Mouse (Mus musculus): ENCODE measurements at regions not wholly inside any gene's neighbourhood (a gene's known extent, or its start where the extent isn't known, plus 50 kb on each side); places are given as distances from the start of the nearest gene placed in this dataset.
"Not testable (repeated sequence)": the region's sequence is repeated elsewhere in the genome, so short reads cannot be mapped to it uniquely, and the experiment has no call there.

- Histone ChIP-seq H3K36me3 (ENCODE audit: control insufficient read depth, insufficient read depth, low read length) (no peaks in the 10 kb centered on the region), H3K27me3 (replicated peaks; ENCODE audit: control insufficient read depth, insufficient read depth, low read length) (no peaks in the 10 kb centered on the region), H3K9me3 (ENCODE audit: control insufficient read depth, low read length) (no peaks in the 10 kb centered on the region), H3K4me2 (ENCODE audit: low read length) (no peak overlapping the region), H3K4me1 (replicated peaks; ENCODE audit: control insufficient read depth, insufficient read depth, low read length) (no peaks in the 10 kb centered on the region), H3K9ac (ENCODE audit: low read length) (no peak overlapping the region), H3K27ac (ENCODE audit: low read depth) (no peak overlapping the region), H3K4me3 (ENCODE audit: low read depth, low read length) (no peak overlapping the region)
- DNase-seq (ENCODE audit: low spot score) (no peak), ATAC-seq (replicated peaks; ENCODE audit: low FRiP score, low TSS enrichment, low read depth) (no peak)
- WGBS: 78% methylated on average over 11 of the region's 11 CpGs
These were observed 364.2 kb upstream of the Fign start for GRCm38 (mm10) chr2:64462041-64462440.

DNA sequence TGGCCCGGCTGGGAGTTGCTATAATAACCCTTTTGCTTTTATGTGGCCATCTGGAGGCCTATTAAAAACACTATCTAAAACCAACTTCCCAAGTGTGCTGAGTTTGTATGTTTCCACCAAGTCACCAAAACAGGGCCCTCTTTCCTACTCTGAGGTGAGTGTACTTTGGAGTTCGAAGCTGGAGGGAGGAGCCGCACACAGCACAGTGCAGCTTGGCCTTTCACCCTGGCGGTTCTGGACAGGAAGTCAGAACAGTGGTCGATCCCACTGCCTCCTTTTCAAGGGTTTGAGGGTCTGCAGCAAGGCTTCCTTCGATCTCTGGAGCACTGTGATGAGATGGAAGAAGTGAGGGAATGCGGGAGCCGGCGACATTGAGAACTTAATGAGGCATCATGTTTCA lies 363.8 kb upstream of the Fign start:
- DNase-seq (ENCODE audit: low spot score): no peak
- Histone ChIP-seq H3K9ac (ENCODE audit: low read length) (no peak overlapping the region), H3K4me1 (replicated peaks; ENCODE audit: control insufficient read depth, insufficient read depth, low read length) (no peaks in the 10 kb centered on the region), H3K36me3 (ENCODE audit: control insufficient read depth, insufficient read depth, low read length) (no peaks in the 10 kb centered on the region), H3K27me3 (replicated peaks; ENCODE audit: control insufficient read depth, insufficient read depth, low read length) (no peaks in the 10 kb centered on the region), H3K4me2 (ENCODE audit: low read length) (no peak overlapping the region), H3K9me3 (ENCODE audit: control insufficient read depth, low read length) (no peaks in the 10 kb centered on the region), H3K4me3 (ENCODE audit: low read depth, low read length) (no peak overlapping the region), H3K27ac (ENCODE audit: low read depth) (no peak overlapping the region)
- WGBS: 77% methylated on average over 9 of the region's 9 CpGs
- ATAC-seq (replicated peaks; ENCODE audit: low FRiP score, low TSS enrichment, low read depth): no peak

DNA sequence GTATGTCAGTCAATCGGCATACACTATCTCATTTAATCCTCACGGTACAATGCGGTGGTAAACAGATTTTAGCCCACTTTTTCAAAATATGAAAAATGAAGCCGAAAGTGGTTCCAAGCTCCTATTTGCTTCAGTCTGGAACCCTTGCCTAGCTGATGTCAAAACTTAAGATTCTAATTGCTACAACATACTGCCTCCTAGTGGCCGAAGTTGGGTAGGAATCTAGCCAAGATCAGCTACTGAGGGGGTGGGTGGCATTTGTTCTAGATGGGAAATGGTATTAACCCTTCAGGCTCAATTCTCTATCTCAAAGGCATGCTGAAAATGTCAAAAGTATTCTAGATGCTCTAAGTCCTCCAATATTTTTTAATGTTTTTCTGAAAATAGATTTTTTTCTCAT lies 360.3 kb upstream of the Fign start:
- 64% methylated on average over 5 of the region's 5 CpGs for WGBS

GRCm38 (mm10) chr2:64452690-64453089 lies 354.9 kb upstream of the Fign start:
- WGBS: 73% methylated on average over 6 of the region's 6 CpGs
- no peak for DNase-seq (ENCODE audit: low spot score)
- H3K4me3 ChIP-seq (ENCODE audit: low read depth, low read length): no peak overlapping the region
- no peak overlapping the region for H3K27ac ChIP-seq (ENCODE audit: low read depth)
- no peaks in the 10 kb centered on the region for H3K4me1 ChIP-seq (replicated peaks; ENCODE audit: control insufficient read depth, insufficient read depth, low read length)
- H3K36me3 ChIP-seq (ENCODE audit: control insufficient read depth, insufficient read depth, low read length): no peaks in the 10 kb centered on the region
- H3K9me3 ChIP-seq (ENCODE audit: control insufficient read depth, low read length): no peaks in the 10 kb centered on the region
- ATAC-seq (replicated peaks; ENCODE audit: low FRiP score, low TSS enrichment, low read depth): no peak
- no peak overlapping the region for H3K9ac ChIP-seq (ENCODE audit: low read length)
- H3K4me2 ChIP-seq (ENCODE audit: low read length): no peak overlapping the region
- H3K27me3 ChIP-seq (replicated peaks; ENCODE audit: control insufficient read depth, insufficient read depth, low read length): no peaks in the 10 kb centered on the region

More for the DNA sequence above, 360.3 kb upstream of the Fign start:
- Histone ChIP-seq H3K27ac (ENCODE audit: low read depth) (no peak overlapping the region), H3K9me3 (ENCODE audit: control insufficient read depth, low read length) (no peaks in the 10 kb centered on the region), H3K9ac (ENCODE audit: low read length) (no peak overlapping the region), H3K27me3 (replicated peaks; ENCODE audit: control insufficient read depth, insufficient read depth, low read length) (no peaks in the 10 kb centered on the region), H3K4me3 (ENCODE audit: low read depth, low read length) (no peak overlapping the region), H3K36me3 (ENCODE audit: control insufficient read depth, insufficient read depth, low read length) (no peaks in the 10 kb centered on the region), H3K4me1 (replicated peaks; ENCODE audit: control insufficient read depth, insufficient read depth, low read length) (no peaks in the 10 kb centered on the region), H3K4me2 (ENCODE audit: low read length) (no peak overlapping the region)
- DNase-seq (ENCODE audit: low spot score) (no peak), ATAC-seq (replicated peaks; ENCODE audit: low FRiP score, low TSS enrichment, low read depth) (no peak)

GRCm38 (mm10) chr2:64451614-64452317 lies 353.9 kb upstream of the Fign start:
- ATAC-seq (replicated peaks; ENCODE audit: low FRiP score, low TSS enrichment, low read depth) (no peak), DNase-seq (ENCODE audit: low spot score) (no peak)
- H3K36me3 ChIP-seq (ENCODE audit: control insufficient read depth, insufficient read depth, low read length): no peaks in the 10 kb centered on the region
- H3K4me1 ChIP-seq (replicated peaks; ENCODE audit: control insufficient read depth, insufficient read depth, low read length): no peaks in the 10 kb centered on the region
- no peak overlapping the region for H3K9ac ChIP-seq (ENCODE audit: low read length)
- no peak overlapping the region for H3K27ac ChIP-seq (ENCODE audit: low read depth)
- H3K4me3 ChIP-seq (ENCODE audit: low read depth, low read length): no peak overlapping the region
- 68% methylated on average over 12 of the region's 12 CpGs for WGBS
- no peaks in the 10 kb centered on the region for H3K27me3 ChIP-seq (replicated peaks; ENCODE audit: control insufficient read depth, insufficient read depth, low read length)
- H3K9me3 ChIP-seq (ENCODE audit: control insufficient read depth, low read length): no peaks in the 10 kb centered on the region
- no peak overlapping the region for H3K4me2 ChIP-seq (ENCODE audit: low read length)

DNA sequence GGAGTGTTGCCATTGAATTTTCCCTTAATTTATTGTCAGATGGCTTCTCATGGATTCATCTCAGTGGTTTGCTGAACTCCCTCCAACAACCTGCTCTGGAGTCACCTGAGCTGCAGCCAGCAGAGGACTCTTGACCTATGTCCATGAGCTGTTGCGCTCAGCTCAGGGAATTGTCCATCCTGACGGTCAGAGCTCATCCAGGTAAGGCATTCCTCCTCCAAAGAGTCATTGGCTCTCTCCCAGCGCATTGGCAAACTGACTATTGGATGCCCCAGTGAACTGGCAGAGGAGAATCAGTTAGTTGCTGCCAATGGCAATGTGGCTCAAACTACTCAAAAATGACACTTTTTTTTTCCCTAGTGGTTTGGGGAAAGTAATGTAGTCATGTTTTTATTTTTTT lies 345.3 kb upstream of the Fign start:
- no peak overlapping the region for H3K4me3 ChIP-seq (ENCODE audit: low read depth, low read length)
- no peak overlapping the region for H3K4me2 ChIP-seq (ENCODE audit: low read length)
- no peaks in the 10 kb centered on the region for H3K36me3 ChIP-seq (ENCODE audit: control insufficient read depth, insufficient read depth, low read length)
- DNase-seq (ENCODE audit: low spot score): no peak
- no peak overlapping the region for H3K27ac ChIP-seq (ENCODE audit: low read depth)
- WGBS: 86% methylated on average over 3 of the region's 3 CpGs
- no peaks in the 10 kb centered on the region for H3K27me3 ChIP-seq (replicated peaks; ENCODE audit: control insufficient read depth, insufficient read depth, low read length)
- no peak overlapping the region for H3K9ac ChIP-seq (ENCODE audit: low read length)
- H3K4me1 ChIP-seq (replicated peaks; ENCODE audit: control insufficient read depth, insufficient read depth, low read length): no peaks in the 10 kb centered on the region
- ATAC-seq (replicated peaks; ENCODE audit: low FRiP score, low TSS enrichment, low read depth): no peak
- H3K9me3 ChIP-seq (ENCODE audit: control insufficient read depth, low read length): no peaks in the 10 kb centered on the region

GRCm38 (mm10) chr2:64440961-64441360 lies 343.1 kb upstream of the Fign start:
- DNase-seq (ENCODE audit: low spot score): no peak
- Histone ChIP-seq H3K4me1 (replicated peaks; ENCODE audit: control insufficient read depth, insufficient read depth, low read length) (no peaks in the 10 kb centered on the region), H3K27ac (ENCODE audit: low read depth) (no peak overlapping the region), H3K27me3 (replicated peaks; ENCODE audit: control insufficient read depth, insufficient read depth, low read length) (no peaks in the 10 kb centered on the region), H3K9me3 (ENCODE audit: control insufficient read depth, low read length) (no peaks in the 10 kb centered on the region), H3K4me2 (ENCODE audit: low read length) (no peak overlapping the region), H3K9ac (ENCODE audit: low read length) (no peak overlapping the region), H3K4me3 (ENCODE audit: low read depth, low read length) (no peak overlapping the region), H3K36me3 (ENCODE audit: control insufficient read depth, insufficient read depth, low read length) (no peaks in the 10 kb centered on the region)
- 82% methylated on average over 2 of the region's 2 CpGs for WGBS
- no peak for ATAC-seq (replicated peaks; ENCODE audit: low FRiP score, low TSS enrichment, low read depth)

- H3K4me1 ChIP-seq (replicated peaks; ENCODE audit: control insufficient read depth, insufficient read depth, low read length); H3K36me3 ChIP-seq (ENCODE audit: control insufficient read depth, insufficient read depth, low read length); H3K4me2 ChIP-seq (ENCODE audit: low read length); H3K9ac ChIP-seq (ENCODE audit: low read length); H3K9me3 ChIP-seq (ENCODE audit: control insufficient read depth, low read length); H3K4me3 ChIP-seq (ENCODE audit: low read depth, low read length); H3K27ac ChIP-seq (ENCODE audit: low read depth); ATAC-seq (replicated peaks; ENCODE audit: low FRiP score, low TSS enrichment, low read depth); H3K27me3 ChIP-seq (replicated peaks; ENCODE audit: control insufficient read depth, insufficient read depth, low read length); DNase-seq (ENCODE audit: low spot score): not testable (repeated sequence)
These were observed 319.3 kb upstream of the Fign start for GRCm38 (mm10) chr2:64417129-64417528.

- no peak overlapping the region for H3K4me2 ChIP-seq (ENCODE audit: low read length)
- no peaks in the 10 kb centered on the region for H3K4me1 ChIP-seq (replicated peaks; ENCODE audit: control insufficient read depth, insufficient read depth, low read length)
- WGBS: 59% methylated on average over 1 of the region's 1 CpGs
- no peaks in the 10 kb centered on the region for H3K27me3 ChIP-seq (replicated peaks; ENCODE audit: control insufficient read depth, insufficient read depth, low read length)
- no peaks in the 10 kb centered on the region for H3K36me3 ChIP-seq (ENCODE audit: control insufficient read depth, insufficient read depth, low read length)
- ATAC-seq (replicated peaks; ENCODE audit: low FRiP score, low TSS enrichment, low read depth): no peak
- H3K9me3 ChIP-seq (ENCODE audit: control insufficient read depth, low read length): no peaks in the 10 kb centered on the region
- H3K27ac ChIP-seq (ENCODE audit: low read depth): no peak overlapping the region
- H3K4me3 ChIP-seq (ENCODE audit: low read depth, low read length): no peak overlapping the region
- DNase-seq (ENCODE audit: low spot score): no peak
- H3K9ac ChIP-seq (ENCODE audit: low read length): no peak overlapping the region
These were observed 316.0 kb upstream of the Fign start for GRCm38 (mm10) chr2:64413846-64414245.

Measured in intestine, embryonic 14.5 days (tissue).